Mouse (Mus musculus): Measurements from ENCODE around the gene Arl15.

The Arl15 gene

GRCm38 (mm10) chr13:114162753-114163152 lies 368.4 kb downstream of the Arl15 start:
- DNase-seq: no peak

- no peak for DNase-seq
Observed at GRCm38 (mm10) chr13:114165616-114166015, 371.3 kb downstream of the Arl15 start.

GRCm38 (mm10) chr13:114166439-114167183 lies 372.3 kb downstream of the Arl15 start:
- DNase-seq: no peak

- no peak for DNase-seq
Observed at GRCm38 (mm10) chr13:114170061-114170460, 375.8 kb downstream of the Arl15 start.

- DNase-seq: no peak
Observed at GRCm38 (mm10) chr13:114171465-114171864, 377.2 kb downstream of the Arl15 start.

GRCm38 (mm10) chr13:114188107-114188506 lies 393.8 kb downstream of the Arl15 start:
- no peak for DNase-seq

- no peak for DNase-seq
Observed at GRCm38 (mm10) chr13:114188801-114189200, 394.5 kb downstream of the Arl15 start.

GRCm38 (mm10) chr13:114189441-114189840 lies 395.1 kb downstream of the Arl15 start:
- DNase-seq: no peak

GRCm38 (mm10) chr13:114190898-114191297 lies 396.6 kb downstream of the Arl15 start:
- DNase-seq: no peak

- DNase-seq: no peak
Observed at GRCm38 (mm10) chr13:114198252-114198799, 404.0 kb downstream of the Arl15 start.

- no peak for DNase-seq
Observed at GRCm38 (mm10) chr13:114199746-114200145, 405.4 kb downstream of the Arl15 start.

GRCm38 (mm10) chr13:114200545-114200944 lies 406.2 kb downstream of the Arl15 start:
- no peak for DNase-seq

GRCm38 (mm10) chr13:114202806-114203570 lies 408.7 kb downstream of the Arl15 start:
- DNase-seq: no peak

All from kidney, adult 8-10 months (tissue).